Mouse (Mus musculus) erythroid progenitor cell, adult 5-6 weeks (primary cell): ENCODE measurements around the gene Grb14. TPM values are rescaled to one million over a fixed set of nuclear protein-coding genes. Genes with fewer than 3 reads are reported as not detected.

Experiments
- ATAC-seq: replicated peaks from 2 replicates; pipeline ENCODE4 v1.8.0; 2016; ENCODE audit warnings: moderate number of reproducible peaks, mild to moderate bottlenecking, moderate TSS enrichment, inconsistent platforms; ENCODE audit not compliant: poor library complexity, low FRiP score, severe bottlenecking
- total RNA-seq, 2 experiments: library from RNA; stranded (forward) in 1 of 2; stranded (reverse) in 1 of 2; fragments of 150-400 nt in 1 of 2; fragments of 186-747, 209-891 nt in 1 of 2; gene quantifications; 2 replicates each; pipeline versions ENCODE4 v1.2.3 to v1.2.4; 2015 to 2017; ENCODE audit warnings: low replicate concordance in 2 of 2

The Grb14 gene
- total RNA-seq, 2 experiments from 2014 or later: not detected

GRCm38 (mm10) chr2:64893233-64893632, 131.6 kb downstream of the Grb14 start:
- ATAC-seq: no peak

- ATAC-seq: no peak
These were observed 137.6 kb downstream of the Grb14 start for GRCm38 (mm10) chr2:64887098-64887757.

- ATAC-seq: no peak
These were observed 139.1 kb downstream of the Grb14 start for GRCm38 (mm10) chr2:64885696-64886095.

GRCm38 (mm10) chr2:64878275-64878674, 146.5 kb downstream of the Grb14 start:
- no peak for ATAC-seq

Other genes with a start within 250 kb of the Grb14 start
- gene Cobll1, start 214.4 kb upstream of the Grb14 start, total RNA-seq (2015; ENCODE audit: low replicate concordance): 2.9 and 4.3 TPM in 2 replicates
- not detected in 2 replicates for gene Cobll1, start 214.4 kb upstream of the Grb14 start, total RNA-seq (2017; ENCODE audit: low replicate concordance)